Mouse (Mus musculus) cerebellum, adult 2 months (tissue): ENCODE measurements around the gene Grm1. TPM values are rescaled to one million over a fixed set of nuclear protein-coding genes. Genes with fewer than 3 reads are reported as not detected.

Source experiments
- DNase-seq, 2 experiments: peaks; one replicate each; pipeline ENCODE4 v3.0.0; 2021
- H3K27ac ChIP-seq: fragments of 200-500 bp; 2 replicates; pipeline ENCODE4 v1.5.1; 2012; ENCODE audit warnings: low read length, control low read depth, inconsistent platforms; ENCODE audit not compliant: insufficient read depth
- H3K27me3 ChIP-seq: fragments of 200-500 bp; 2 replicates; pipeline ENCODE4 v1.6.1; 2012; ENCODE audit warnings: inconsistent platforms, mild to moderate bottlenecking, low read length, moderate library complexity; ENCODE audit not compliant: control insufficient read depth, insufficient read depth
- H3K4me1 ChIP-seq: fragments of 200-500 bp; 2 replicates; pipeline ENCODE4 v1.6.1; 2011; ENCODE audit warnings: low read length; ENCODE audit not compliant: control insufficient read depth, insufficient read depth
- H3K4me3 ChIP-seq: fragments of 200-500 bp; replicated peaks from 2 replicates; pipeline ENCODE3; 2011; ENCODE audit warnings: mild to moderate bottlenecking, low read depth, low read length, control low read depth; ENCODE audit not compliant: insufficient read depth
- CTCF ChIP-seq: fragments of 200-500 bp; IDR thresholded peaks from 2 replicates; pipeline ENCODE4 v1.5.1; 2011; ENCODE audit warnings: low read depth, mild to moderate bottlenecking, control low read depth, low read length, moderate library complexity, borderline replicate concordance; ENCODE audit not compliant: insufficient read depth
- POLR2A ChIP-seq: fragments of 200-500 bp; IDR thresholded peaks from 2 replicates; pipeline ENCODE4 v1.6.1; 2011; ENCODE audit warnings: low read length, control low read depth, borderline replicate concordance; ENCODE audit not compliant: insufficient read depth
- WGBS: fragments of 180-500 bp; shearing (Covaris S2); methylation state at CpG from one replicate; pipeline ENCODE4 v1.1.7; 2018; 5-methylcytosine and 5-hydroxymethylcytosine counted together
- polyA plus RNA-seq: library from polyadenylated mRNA; depleted of rRNA; stranded (reverse); fragments of >200 nt; gene quantifications from 2 replicates; pipeline ENCODE4 v1.2.3, GENCODE M21; 2012

Gene Grm1
- polyA plus RNA-seq, 1 experiment = 69.6 TPM

- 53% methylated on average over 4 of the region's 4 CpGs for WGBS
- no peaks in the 10 kb centered on the region for H3K27me3 ChIP-seq
- TF ChIP-seq POLR2A = no peak
- no peak for TF ChIP-seq CTCF
These were observed 319.1 kb downstream of the Grm1 start for GRCm38 (mm10) chr10:10763015-10763414.

DNA sequence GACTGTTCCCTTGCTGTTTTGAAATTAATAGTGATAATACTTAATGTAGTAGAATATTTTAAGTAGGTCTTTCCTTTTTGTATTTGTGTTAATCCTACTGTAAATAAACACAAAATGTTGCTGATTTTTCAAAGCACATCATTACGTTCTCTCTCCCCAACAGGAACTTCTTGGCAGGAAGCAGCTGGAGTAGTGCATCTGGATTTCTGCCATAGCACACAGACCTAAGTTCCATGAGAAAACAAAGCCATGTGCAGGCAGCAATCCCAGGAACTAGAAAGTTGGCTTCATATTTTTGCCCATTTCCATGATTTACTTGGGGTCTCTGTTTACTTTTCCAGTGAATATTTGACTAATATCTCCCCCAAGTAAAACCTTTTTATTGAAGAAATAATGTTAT, 320.9 kb downstream of the Grm1 start:
- DNase-seq = no peak
- 58% methylated on average over 1 of the region's 1 CpGs for WGBS

More at GRCm38 (mm10) chr10:10763015-10763414, 319.1 kb downstream of the Grm1 start:
- Histone ChIP-seq H3K4me1 (no peaks in the 10 kb centered on the region; the same call in 1 of the 2 replicates), H3K27ac (no peak overlapping the region), H3K4me3 (no peak overlapping the region)
- DNase-seq = no peak

DNA sequence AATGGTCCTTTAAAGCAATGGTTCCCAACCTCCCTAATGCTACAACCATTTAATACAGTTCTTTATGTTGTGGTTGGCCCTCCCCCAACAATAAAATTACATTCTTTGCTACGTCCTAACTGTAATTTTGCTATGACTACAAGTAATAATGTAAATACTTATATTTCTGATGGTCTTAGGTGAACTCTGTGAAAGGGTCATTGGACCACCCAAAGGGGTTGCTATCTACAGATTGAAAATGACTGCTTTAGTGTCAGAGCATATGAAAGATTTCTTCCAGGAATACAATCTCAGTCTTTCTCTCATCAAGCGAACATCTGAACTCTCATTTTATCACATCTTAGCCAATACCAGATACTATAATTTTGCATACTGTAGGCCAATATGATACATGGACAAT, 321.4 kb downstream of the Grm1 start:
- 92% methylated on average over 2 of the region's 2 CpGs for WGBS
- TF ChIP-seq POLR2A = no peak
- TF ChIP-seq CTCF = no peak
- Histone ChIP-seq H3K27me3 (no peaks in the 10 kb centered on the region), H3K27ac (no peak overlapping the region), H3K4me3 (no peak overlapping the region), H3K4me1 (no peaks in the 10 kb centered on the region)
- no peak for DNase-seq

More for the DNA sequence above, 320.9 kb downstream of the Grm1 start:
- TF ChIP-seq POLR2A (no peak), CTCF (no peak)
- Histone ChIP-seq H3K4me1 (no peaks in the 10 kb centered on the region), H3K27ac (no peak overlapping the region), H3K4me3 (no peak overlapping the region), H3K27me3 (no peaks in the 10 kb centered on the region)

DNA sequence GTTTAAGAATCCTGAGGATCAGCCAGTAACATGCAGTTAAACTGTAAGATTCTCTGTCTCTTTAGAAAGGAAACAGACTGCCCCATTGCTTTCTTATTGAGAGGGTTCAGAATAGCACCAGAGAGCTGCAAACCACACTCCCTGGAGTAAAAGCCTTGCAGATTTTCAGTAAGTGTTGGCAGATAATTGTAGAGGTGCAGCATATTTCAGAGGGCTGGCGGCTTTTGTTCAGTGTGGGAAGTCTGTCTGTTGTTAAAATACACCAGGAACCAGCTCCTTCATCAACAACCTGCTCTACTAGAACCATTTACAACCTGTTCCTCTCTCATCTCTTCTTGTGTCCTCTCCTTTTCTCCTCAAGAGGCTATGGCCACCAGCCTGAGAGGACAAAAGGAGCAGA, 331.1 kb downstream of the Grm1 start:
- TF ChIP-seq POLR2A (no peak), CTCF (no peak)
- no peak overlapping the region for H3K4me3 ChIP-seq
- no peaks in the 10 kb centered on the region for H3K27me3 ChIP-seq
- no peak overlapping the region for H3K27ac ChIP-seq
- 94% methylated on average over 1 of the region's 1 CpGs for WGBS
- no peak for DNase-seq
- H3K4me1 ChIP-seq = no peaks in the 10 kb centered on the region

GRCm38 (mm10) chr10:10744097-10744496, 338.1 kb downstream of the Grm1 start:
- WGBS = 57% methylated on average over 1 of the region's 1 CpGs
- DNase-seq = no peak
- TF ChIP-seq POLR2A = no peak
- TF ChIP-seq CTCF = no peak
- H3K4me1 ChIP-seq = no peaks in the 10 kb centered on the region; the same call in 1 of the 2 replicates
- no peaks in the 10 kb centered on the region for H3K27me3 ChIP-seq
- no peak overlapping the region for H3K4me3 ChIP-seq
- H3K27ac ChIP-seq = no peak overlapping the region

DNA sequence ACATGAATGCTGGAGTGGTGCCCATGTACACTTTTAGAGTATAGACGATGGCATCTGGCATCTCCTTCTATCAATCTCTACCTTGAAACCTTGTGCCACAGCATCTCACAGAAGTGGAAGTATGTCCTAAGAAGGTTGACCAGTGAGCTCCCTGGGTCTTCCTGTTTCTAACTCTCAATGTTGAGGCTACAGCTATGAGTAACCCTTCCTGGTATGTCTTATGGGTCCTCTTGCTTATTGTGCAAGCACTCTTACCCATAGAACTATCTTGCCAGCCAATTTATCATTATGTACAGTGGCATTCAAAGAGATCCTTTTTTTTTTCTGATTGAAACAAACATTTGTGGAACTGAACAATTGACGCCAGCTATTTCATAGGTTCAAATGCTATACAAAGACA, 340.0 kb downstream of the Grm1 start:
- no peaks in the 10 kb centered on the region for H3K27me3 ChIP-seq
- no peak for TF ChIP-seq CTCF
- TF ChIP-seq POLR2A = no peak
- no peak overlapping the region for H3K4me3 ChIP-seq
- 92% methylated on average over 2 of the region's 2 CpGs for WGBS
- DNase-seq = no peak
- H3K4me1 ChIP-seq = no peaks in the 10 kb centered on the region; the same call in 1 of the 2 replicates
- H3K27ac ChIP-seq = no peak overlapping the region

DNA sequence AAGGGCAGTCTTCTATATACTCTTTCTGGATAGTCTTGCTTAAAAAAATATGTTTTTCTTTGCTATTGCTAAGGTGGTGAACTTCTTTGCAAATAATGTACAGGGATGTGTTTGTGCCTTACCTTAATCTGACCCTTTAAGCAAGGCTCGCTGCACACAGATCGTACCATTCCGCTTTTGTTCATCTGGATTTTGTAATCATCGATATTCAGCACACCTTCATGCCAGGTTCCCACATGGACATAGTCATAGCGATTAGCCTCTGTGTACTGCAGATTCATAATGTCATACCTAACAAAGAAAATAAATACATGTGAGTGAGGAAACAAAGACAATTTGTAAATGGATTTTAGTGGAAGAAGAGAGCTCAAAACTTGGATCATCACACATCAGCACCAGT, 340.8 kb downstream of the Grm1 start:
- TF ChIP-seq POLR2A = no peak
- TF ChIP-seq CTCF = no peak
- H3K27me3 ChIP-seq = no peaks in the 10 kb centered on the region

DNA sequence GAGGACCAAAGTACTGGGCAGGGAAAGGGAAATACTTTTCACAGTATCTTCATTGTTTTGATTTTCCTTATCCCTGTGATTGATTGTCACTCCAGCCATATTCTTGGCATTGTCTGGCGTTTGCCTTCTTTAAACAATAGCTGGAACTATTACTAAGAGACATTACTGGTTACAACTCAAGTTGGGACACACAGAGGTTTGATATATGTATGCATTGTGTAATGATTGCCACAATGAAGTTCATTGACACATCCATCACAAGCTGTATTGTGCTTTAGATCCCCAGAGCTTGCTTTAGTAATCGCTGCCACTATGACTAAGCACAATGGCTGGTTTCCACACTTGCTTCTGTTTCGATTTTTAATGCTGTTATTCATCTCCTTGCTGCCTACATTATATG, 341.4 kb downstream of the Grm1 start:
- WGBS = 57% methylated on average over 3 of the region's 3 CpGs
- H3K27ac ChIP-seq = no peak overlapping the region
- TF ChIP-seq POLR2A (no peak), CTCF (no peak)

More for the DNA sequence above, 340.8 kb downstream of the Grm1 start:
- Histone ChIP-seq H3K27ac (no peak overlapping the region), H3K4me1 (no peaks in the 10 kb centered on the region; the same call in 1 of the 2 replicates), H3K4me3 (no peak overlapping the region)
- DNase-seq = no peak
- 90% methylated on average over 5 of the region's 5 CpGs for WGBS

More for the DNA sequence above, 341.4 kb downstream of the Grm1 start:
- H3K4me1 ChIP-seq = no peaks in the 10 kb centered on the region; the same call in 1 of the 2 replicates
- no peak overlapping the region for H3K4me3 ChIP-seq
- H3K27me3 ChIP-seq = no peaks in the 10 kb centered on the region
- no peak for DNase-seq
